Mouse (Mus musculus) forebrain, embryonic 16.5 days (tissue): Measurements from ENCODE around the gene Crtc1. TPM values are rescaled to one million over a fixed set of nuclear protein-coding genes. Genes with fewer than 3 reads are reported as not detected.

Source experiments
- ATAC-seq: fragments of 200-750 bp; cut with Nextera tagmentation; 2 replicates; pipeline ENCODE4 v1.8.0; 2017; ENCODE audit warnings: mild to moderate bottlenecking, moderate library complexity
- H3K27ac ChIP-seq: fragments of 300-500 bp; sonication (generic); 2 replicates; pipeline ENCODE4 v1.5.1; 2014; ENCODE audit warnings: low read length, control low read depth
- H3K27me3 ChIP-seq: fragments of 300-500 bp; sonication (generic); replicated peaks from 2 replicates; pipeline ENCODE4 v1.6.1; 2014; ENCODE audit warnings: low read length; ENCODE audit not compliant: control insufficient read depth, insufficient read depth
- H3K36me3 ChIP-seq: fragments of 300-500 bp; sonication (generic); 2 replicates; pipeline ENCODE4 v1.6.1; 2014; ENCODE audit not compliant: control insufficient read depth, insufficient read depth
- H3K4me1 ChIP-seq: fragments of 300-500 bp; sonication (generic); replicated peaks from 2 replicates; pipeline ENCODE4 v1.6.1; 2014; ENCODE audit warnings: low read length; ENCODE audit not compliant: control insufficient read depth, insufficient read depth
- H3K4me2 ChIP-seq: fragments of 300-500 bp; sonication (generic); 2 replicates; pipeline ENCODE4 v1.6.1; 2014; ENCODE audit warnings: mild to moderate bottlenecking, low read length, control low read depth
- H3K4me3 ChIP-seq: fragments of 300-500 bp; sonication (generic); replicated peaks from 2 replicates; pipeline ENCODE4 v1.5.1; 2014; ENCODE audit warnings: mild to moderate bottlenecking, low read length, control low read depth
- H3K9ac ChIP-seq: fragments of 300-500 bp; sonication (generic); replicated peaks from 2 replicates; pipeline ENCODE4 v1.6.1; 2014; ENCODE audit warnings: low read depth, low read length, control low read depth
- H3K9me3 ChIP-seq: fragments of 300-500 bp; sonication (generic); 2 replicates; pipeline ENCODE4 v1.6.1; 2016; ENCODE audit warnings: low read length; ENCODE audit not compliant: control insufficient read depth
- WGBS: fragments of 180-500 bp; shearing (Covaris S2); extraction: QIAGEN DNeasy Blood & Tissue Kit; methylation state at CpG from one replicate; pipeline ENCODE4 v1.1.7; 2014; 5-methylcytosine and 5-hydroxymethylcytosine counted together
- polyA plus RNA-seq: library from polyadenylated mRNA; unstranded; fragments of >200 nt; fragmentation: Nextera tagmentation; extraction: Ambion mirVana; gene quantifications from 2 replicates; pipeline ENCODE4 v1.2.1, GENCODE M21; 2015

Gene Crtc1
- polyA plus RNA-seq, 1 experiment from 2014 or later: 51.0 TPM

GRCm38 (mm10) chr8:70456996-70457395 is 17.6 kb upstream of the Crtc1 start:
- no peaks in the 10 kb centered on the region for H3K9me3 ChIP-seq
- H3K4me2 ChIP-seq: no peak overlapping the region
- no peaks in the 10 kb centered on the region for H3K27me3 ChIP-seq
- no peak overlapping the region for H3K9ac ChIP-seq
- no peak overlapping the region for H3K4me3 ChIP-seq
- H3K4me1 ChIP-seq: no peaks in the 10 kb centered on the region
- no peak for ATAC-seq
- H3K27ac ChIP-seq: no peak overlapping the region
- 79% methylated on average over 1 of the region's 1 CpGs for WGBS
- H3K36me3 ChIP-seq: no peaks in the 10 kb centered on the region

GRCm38 (mm10) chr8:70453852-70454251 is 14.5 kb upstream of the Crtc1 start:
- no peak for ATAC-seq
- H3K9ac ChIP-seq: no peak overlapping the region

GRCm38 (mm10) chr8:70452196-70452966 is 13.0 kb upstream of the Crtc1 start:
- peak; percentile 28; the same call in 1 of the 2 replicates for ATAC-seq
- H3K4me2 ChIP-seq: no peak overlapping the region
- 67% methylated on average over 52 of the region's 52 CpGs for WGBS

More at GRCm38 (mm10) chr8:70453852-70454251, 14.5 kb upstream of the Crtc1 start:
- 95% methylated on average over 5 of the region's 5 CpGs for WGBS
- Histone ChIP-seq H3K4me3 (no peak overlapping the region), H3K36me3 (no peaks in the 10 kb centered on the region), H3K4me1 (no peaks in the 10 kb centered on the region), H3K27me3 (no peaks in the 10 kb centered on the region), H3K27ac (no peak overlapping the region), H3K9me3 (no peaks in the 10 kb centered on the region), H3K4me2 (no peak overlapping the region)

GRCm38 (mm10) chr8:70447639-70448420 is 8.5 kb upstream of the Crtc1 start:
- H3K27ac ChIP-seq: no peak overlapping the region
- ATAC-seq: peak; percentile 61
- H3K4me2 ChIP-seq: no peak overlapping the region
- 0 out of 2 replicates have a peak, but pooled peaks cover 2% of the 10 kb centered on the region for H3K4me1 ChIP-seq
- WGBS: 66% methylated on average over 19 of the region's 19 CpGs
- no peaks in the 10 kb centered on the region for H3K27me3 ChIP-seq
- no peak overlapping the region for H3K9ac ChIP-seq
- no peak overlapping the region for H3K4me3 ChIP-seq
- no peaks in the 10 kb centered on the region for H3K36me3 ChIP-seq
- H3K9me3 ChIP-seq: no peaks in the 10 kb centered on the region

More at GRCm38 (mm10) chr8:70452196-70452966, 13.0 kb upstream of the Crtc1 start:
- no peaks in the 10 kb centered on the region for H3K36me3 ChIP-seq
- no peak overlapping the region for H3K9ac ChIP-seq
- no peaks in the 10 kb centered on the region for H3K27me3 ChIP-seq
- no peaks in the 10 kb centered on the region for H3K9me3 ChIP-seq
- H3K4me3 ChIP-seq: no peak overlapping the region
- no peak overlapping the region for H3K27ac ChIP-seq
- H3K4me1 ChIP-seq: 0 out of 2 replicates have a peak, but pooled peaks cover 2% of the 10 kb centered on the region

GRCm38 (mm10) chr8:70445988-70446387 is 6.6 kb upstream of the Crtc1 start:
- Histone ChIP-seq H3K9me3 (no peaks in the 10 kb centered on the region), H3K9ac (no peak overlapping the region), H3K27ac (no peak overlapping the region), H3K27me3 (no peaks in the 10 kb centered on the region), H3K4me1 (0 out of 2 replicates have a peak, but pooled peaks cover 2% of the 10 kb centered on the region), H3K4me2 (no peak overlapping the region), H3K4me3 (no peak overlapping the region), H3K36me3 (no peaks in the 10 kb centered on the region)
- 73% methylated on average over 1 of the region's 1 CpGs for WGBS
- ATAC-seq: no peak

- H3K9me3 ChIP-seq: no peaks in the 10 kb centered on the region
- no peak overlapping the region for H3K9ac ChIP-seq
- H3K4me2 ChIP-seq: no peak overlapping the region
- no peak overlapping the region for H3K4me3 ChIP-seq
- ATAC-seq: no peak
- WGBS: 81% methylated on average over 4 of the region's 4 CpGs
- peaks cover 12% of the 10 kb centered on the region for H3K4me1 ChIP-seq
- H3K27ac ChIP-seq: no peak overlapping the region
- H3K36me3 ChIP-seq: no peaks in the 10 kb centered on the region
- H3K27me3 ChIP-seq: no peaks in the 10 kb centered on the region
Observed at GRCm38 (mm10) chr8:70443326-70443725, 3.9 kb upstream of the Crtc1 start.

- H3K9ac ChIP-seq: no peak overlapping the region
- H3K27me3 ChIP-seq: no peaks in the 10 kb centered on the region
- no peak overlapping the region for H3K27ac ChIP-seq
- ATAC-seq: no peak
- 74% methylated on average over 3 of the region's 3 CpGs for WGBS
- no peak overlapping the region for H3K4me2 ChIP-seq
- no peak overlapping the region for H3K4me3 ChIP-seq
- no peaks in the 10 kb centered on the region for H3K36me3 ChIP-seq
- no peaks in the 10 kb centered on the region for H3K9me3 ChIP-seq
- H3K4me1 ChIP-seq: peaks cover 19% of the 10 kb centered on the region
Observed at GRCm38 (mm10) chr8:70441565-70441964, 2.2 kb upstream of the Crtc1 start.

GRCm38 (mm10) chr8:70440246-70440645 is 867 bp upstream of the Crtc1 start:
- Histone ChIP-seq H3K9ac (peak overlapping the region; percentile 76), H3K27me3 (no peaks in the 10 kb centered on the region)
- 51% methylated on average over 3 of the region's 3 CpGs for WGBS

GRCm38 (mm10) chr8:70439848-70440179 is 435 bp upstream of the Crtc1 start:
- H3K4me3 ChIP-seq: peak overlapping the region; percentile 75
- peak overlapping the region; percentile 76 for H3K9ac ChIP-seq
- no peaks in the 10 kb centered on the region for H3K27me3 ChIP-seq
- peak; percentile 73 for ATAC-seq
- H3K4me1 ChIP-seq: peaks cover 19% of the 10 kb centered on the region
- H3K27ac ChIP-seq: peak overlapping the region; percentile 73
- H3K9me3 ChIP-seq: no peaks in the 10 kb centered on the region
- under 1% methylated on average over 7 of the region's 7 CpGs for WGBS
- H3K4me2 ChIP-seq: peak overlapping the region; percentile 78
- H3K36me3 ChIP-seq: no peaks in the 10 kb centered on the region

More at GRCm38 (mm10) chr8:70440246-70440645, 867 bp upstream of the Crtc1 start:
- no peak for ATAC-seq
- H3K27ac ChIP-seq: no peak overlapping the region
- no peaks in the 10 kb centered on the region for H3K9me3 ChIP-seq
- no peaks in the 10 kb centered on the region for H3K36me3 ChIP-seq
- peaks cover 19% of the 10 kb centered on the region for H3K4me1 ChIP-seq
- H3K4me3 ChIP-seq: peak overlapping the region; percentile 75
- H3K4me2 ChIP-seq: peak overlapping the region; percentile 78
